Mouse (Mus musculus) fibroblast of lung, adult 2 months (primary cell): Measurements from ENCODE around the gene Tas2r124.

Source experiments
- DNase-seq: peaks from one replicate; pipeline ENCODE4 v3.0.0-alpha.2; 2011; ENCODE audit warnings: low read depth

The Tas2r124 gene

DNA sequence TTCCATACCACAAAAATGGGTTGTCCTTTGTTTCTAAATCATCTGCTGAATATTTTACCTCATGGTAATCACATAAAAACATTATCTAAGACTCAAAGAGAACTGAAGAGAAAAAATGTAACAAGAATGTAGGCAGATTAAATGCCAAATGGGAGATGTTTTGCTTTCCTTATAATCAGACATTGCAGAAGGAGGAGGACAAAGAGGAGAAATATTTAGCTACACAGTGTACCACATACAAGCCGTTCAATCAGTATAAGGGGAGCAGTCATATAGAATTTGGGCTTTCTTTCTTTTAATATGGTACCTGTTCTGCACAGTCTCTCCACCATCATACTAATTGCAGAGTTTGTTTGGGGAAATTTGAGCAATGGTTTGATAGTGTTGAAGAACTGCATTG lies at the start of gene Tas2r124:
Gene Tas2r124, plus strand, starts transcription at position 301 of the 400 bp plus-strand sequence.
- DNase-seq: no peak

DNA sequence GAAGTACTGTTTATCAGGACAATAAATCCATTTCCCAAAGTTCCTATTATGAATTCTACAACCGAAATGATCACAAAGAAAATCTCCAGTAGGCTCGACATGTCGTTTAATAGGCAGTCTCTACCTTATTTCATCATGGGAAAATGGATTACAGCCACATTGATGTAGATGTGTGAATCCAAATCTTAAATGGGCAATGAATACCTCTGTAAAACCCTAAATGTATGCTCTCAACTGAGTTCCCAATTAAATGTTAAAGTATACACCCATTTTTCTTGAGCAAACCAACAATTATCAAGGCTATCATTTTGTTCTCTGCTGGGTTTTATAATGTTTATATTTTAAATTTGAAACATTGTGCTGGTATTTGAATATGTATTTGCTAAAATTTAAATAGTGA lies 42.7 kb upstream of the Tas2r124 start, which contains the start of gene Tas2r122:
Gene Tas2r122, minus strand, starts transcription at position 101 of the 400 bp plus-strand sequence.
- DNase-seq: no peak

DNA sequence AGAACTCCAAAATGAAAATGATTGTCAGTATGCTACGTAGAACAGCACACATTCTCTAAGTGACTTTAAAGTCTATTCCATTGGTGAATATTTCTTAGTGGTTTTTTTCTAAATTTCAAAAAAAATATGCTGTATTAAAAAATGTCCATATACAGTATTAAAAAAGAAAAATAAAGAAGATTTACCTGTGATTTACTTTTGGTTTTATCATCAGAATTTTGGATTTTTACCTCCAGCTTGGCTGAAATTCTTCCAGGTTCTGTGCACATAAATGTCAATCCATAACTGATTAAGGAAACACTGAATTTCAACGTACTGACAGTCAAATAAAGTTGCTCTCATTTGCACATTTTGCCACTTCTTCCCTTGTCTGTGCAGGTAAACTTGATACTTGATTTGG lies 16.6 kb upstream of the Tas2r124 start, which contains the start of gene Tas2r115:
Gene Tas2r115, minus strand, starts transcription at position 101 of the 400 bp plus-strand sequence.
- no peak for DNase-seq

DNA sequence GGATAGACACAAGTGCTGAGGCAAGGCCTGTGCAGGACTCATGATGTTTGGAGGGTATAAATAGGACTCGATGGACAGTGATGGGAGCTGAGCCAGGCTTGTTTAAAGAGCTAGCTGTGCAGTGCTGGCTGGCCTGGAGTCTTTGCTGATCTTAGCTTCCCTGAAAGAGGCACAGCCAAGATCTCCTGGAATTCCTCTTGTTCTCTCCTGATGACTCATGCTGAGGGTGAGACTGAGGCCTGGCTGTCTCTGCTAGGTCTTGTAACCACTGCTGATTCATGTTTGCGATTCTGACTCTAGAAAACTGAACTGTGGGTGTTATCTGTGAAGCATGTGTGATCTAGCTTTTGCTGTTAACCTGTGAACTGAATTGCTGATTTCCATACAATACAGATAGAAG lies 4.3 kb upstream of the Tas2r124 start:
- no peak for DNase-seq

DNA sequence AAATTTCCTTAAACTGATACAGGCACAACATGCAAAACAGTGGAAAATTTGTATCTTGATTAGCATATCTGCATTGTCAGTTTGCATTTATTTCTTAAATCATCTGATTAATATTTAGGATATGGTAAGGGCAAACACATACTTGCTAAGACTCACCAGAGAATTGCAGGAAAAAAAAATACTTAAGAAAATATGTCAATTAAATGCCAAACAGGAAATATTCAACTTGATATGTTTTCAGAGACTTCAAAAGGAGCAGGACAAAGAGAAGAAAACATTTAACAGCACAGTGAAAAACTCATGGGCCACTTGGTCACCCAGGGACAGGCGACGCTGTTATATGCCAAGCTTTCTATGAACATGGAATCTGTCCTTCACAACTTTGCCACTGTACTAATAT lies 7.3 kb downstream of the Tas2r124 start, which contains the start of gene Tas2r102:
Gene Tas2r102, plus strand, starts transcription at position 301 of the 400 bp plus-strand sequence.
- DNase-seq: no peak

DNA sequence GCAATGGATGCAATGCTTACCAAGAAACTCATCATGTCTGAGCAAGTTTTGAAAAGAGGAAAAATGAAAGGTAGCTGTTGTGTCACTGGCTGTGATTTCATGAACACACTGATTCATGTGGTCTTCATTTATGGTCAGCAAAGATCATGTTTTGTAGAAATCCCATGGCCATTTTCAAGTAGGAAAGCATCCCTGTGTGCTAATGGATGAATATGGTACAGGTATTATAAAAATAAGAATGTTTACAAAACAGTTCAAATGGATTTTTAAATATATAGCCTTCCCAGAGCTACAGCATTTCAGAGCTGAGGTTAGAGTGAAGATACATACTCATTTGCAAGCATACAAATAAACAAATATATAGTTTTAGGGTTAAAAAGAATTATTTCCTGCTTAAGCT lies 23.5 kb downstream of the Tas2r124 start, which contains the start of gene Tas2r136:
Gene Tas2r136, minus strand, starts transcription at position 101 of the 400 bp plus-strand sequence.
- DNase-seq: no peak

DNA sequence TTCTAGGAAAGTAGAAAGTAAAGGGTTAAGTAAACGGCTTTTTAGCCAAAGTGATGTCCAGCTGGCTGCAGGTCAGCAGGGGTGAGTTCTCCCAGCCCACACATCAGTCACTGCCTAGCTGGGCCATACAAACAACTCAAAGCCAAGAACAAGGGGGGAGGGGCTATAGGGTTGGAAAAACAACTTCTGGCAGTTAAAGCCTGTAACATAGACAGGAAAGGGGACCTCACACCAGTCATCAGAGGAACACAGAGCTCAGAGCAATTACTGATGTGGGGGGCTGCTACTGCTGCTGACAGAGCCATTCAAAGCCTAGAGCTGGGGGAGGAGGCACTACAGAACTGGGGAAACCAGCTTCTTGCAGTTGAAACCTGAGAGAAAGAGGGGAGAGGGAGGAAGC lies 40.9 kb downstream of the Tas2r124 start:
- no peak for DNase-seq

DNA sequence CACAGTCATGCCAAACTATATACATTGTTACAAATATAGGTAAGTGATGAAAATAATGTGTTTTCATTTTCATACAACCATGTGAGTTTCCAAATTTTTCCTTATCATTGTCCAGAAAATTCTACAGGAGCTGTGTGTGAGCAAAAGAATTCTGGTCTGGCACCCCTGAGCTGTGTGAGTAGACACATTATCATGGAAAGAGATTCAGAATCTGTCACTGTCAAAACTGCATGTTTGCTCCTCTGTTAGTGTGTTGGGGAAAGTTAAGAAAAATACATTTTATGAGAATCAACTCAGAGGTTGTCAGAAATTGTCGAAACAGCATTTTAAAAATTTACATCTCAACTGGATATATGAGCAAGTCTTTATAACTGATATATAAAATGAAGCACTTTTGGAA lies 48.0 kb downstream of the Tas2r124 start, which contains the start of gene Tas2r117:
Gene Tas2r117, plus strand, starts transcription at position 301 of the 400 bp plus-strand sequence.
- DNase-seq: no peak
